9 mouse cellular contexts compared by ENCODE assay signal in the genomic region with DNA sequence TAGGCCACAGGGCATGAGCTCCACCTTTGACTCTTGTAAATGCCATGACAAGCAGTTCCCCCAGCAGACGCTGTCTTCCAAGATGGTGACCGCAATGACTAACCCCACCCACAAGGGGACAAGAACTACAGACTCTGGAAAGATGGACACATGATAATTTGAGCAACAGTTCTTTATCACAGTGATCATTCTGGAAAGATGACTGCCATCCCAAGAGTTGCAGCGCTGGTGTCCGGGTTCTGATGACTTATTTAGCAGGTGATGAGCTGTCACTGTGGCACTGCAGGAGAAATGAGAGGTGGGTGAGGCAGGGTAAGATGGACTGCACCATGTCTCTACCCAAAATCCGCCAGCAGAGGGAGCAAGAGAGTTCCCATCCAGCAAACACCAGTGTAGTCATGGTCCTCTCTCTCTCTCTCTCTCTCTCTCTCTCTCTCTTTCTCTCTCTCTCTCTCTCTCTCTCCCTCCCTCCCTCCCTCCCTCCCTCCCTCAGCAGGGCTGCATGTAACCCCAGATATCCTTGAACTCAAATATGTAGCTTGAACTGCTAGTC. TPM values are rescaled to one million over a fixed set of nuclear protein-coding genes. Genes with fewer than 3 reads are reported as not detected.
A peak's percentile ranks its signal among the peaks of the same experiment; 100 is the strongest.
DNase-seq lines count a peak whose midpoint lies in the region; ATAC-seq and TF ChIP-seq lines count a peak whose summit lies in the region.
"Had no signal": no experiment of that assay in that cellular context is flagged by ENCODE, and none has a peak within 500 bp of the region (broad histone marks: within the 10 kb centered on the region; RNA-seq: fewer than 3 reads in every experiment).

No protein-coding gene starts in this region.

- H3K4me3 ChIP-seq in bone marrow macrophage, adult 2 months (ENCODE audit: insufficient read depth, low read length): no peak overlapping the region
- no peak overlapping the region for H3K4me3 ChIP-seq in forebrain, embryonic 10.5 days
- no peak overlapping the region for H3K4me3 ChIP-seq in intestine, postnatal 0 days (ENCODE audit: low read depth, low read length)

- 0 out of 2 replicates have a peak, but pooled peaks cover 4% of the 10 kb centered on the region for H3K36me3 ChIP-seq in forebrain, embryonic 10.5 days (replicated peaks)
- H3K36me3 ChIP-seq in intestine, postnatal 0 days (ENCODE audit: control insufficient read depth, insufficient read depth): no peaks in the 10 kb centered on the region

- H3K9ac ChIP-seq in intestine, postnatal 0 days (ENCODE audit: low read depth, low read length): no peak overlapping the region

- no peak overlapping the region for H3K4me2 ChIP-seq in intestine, postnatal 0 days (replicated peaks; ENCODE audit: low read depth)

- H3K4me1 ChIP-seq in bone marrow macrophage, adult 2 months (ENCODE audit: control insufficient read depth, insufficient read depth, low read length): peaks cover 5% of the 10 kb centered on the region
- peaks cover 10% of the 10 kb centered on the region for H3K4me1 ChIP-seq in forebrain, embryonic 10.5 days
- H3K4me1 ChIP-seq in intestine, postnatal 0 days (replicated peaks; ENCODE audit: control insufficient read depth, insufficient read depth, low read length): no peaks in the 10 kb centered on the region

- WGBS in forebrain, embryonic 10.5 days: 39% methylated on average over 5 of the region's 5 CpGs
- 37% methylated on average over 5 of the region's 5 CpGs for WGBS in intestine, postnatal 0 days

- no peak for ATAC-seq in intestine, postnatal 0 days
- ATAC-seq in neutrophil, adult 5-6 weeks (ENCODE audit: extremely low read depth, insufficient number of reproducible peaks, low FRiP score, poor library complexity, severe bottlenecking): peak; percentile 66; the same call in 1 of the 2 replicates

- H3K27me3 ChIP-seq in forebrain, embryonic 10.5 days (ENCODE audit: poor library complexity, severe bottlenecking): peaks cover 19% of the 10 kb centered on the region; the same call in 1 of the 2 replicates
- 0 out of 2 replicates have a peak, but pooled peaks cover 3% of the 10 kb centered on the region for H3K27me3 ChIP-seq in intestine, postnatal 0 days (replicated peaks; ENCODE audit: control insufficient read depth, insufficient read depth, low read length)

- TF ChIP-seq POLR2A in bone marrow macrophage, adult 2 months (IDR thresholded peaks at IDR 0.05; ENCODE audit: borderline replicate concordance, low read depth, low read length): no peak

- peak; percentile 30 to 41 for DNase-seq in urinary bladder, adult 18-20 months (ENCODE audit: low spot score in 2 of 2)
- no peak for DNase-seq in urinary bladder, postnatal 10 days (ENCODE audit: low spot score)
- peak; percentile 70 for DNase-seq in forebrain, embryonic 10.5 days (ENCODE audit: extremely low spot score, low spot score)
- peak; percentile 41 to 52 for DNase-seq in lung, adult 18-20 months
- DNase-seq in thymus, postnatal 4 days: peak; percentile 90

- peak; percentile 72 for TF ChIP-seq CTCF in bone marrow macrophage, adult 2 months (IDR thresholded peaks at IDR 0.05; ENCODE audit: low read depth, low read length)
- TF ChIP-seq CTCF in intestine, postnatal 0 days (IDR thresholded peaks at IDR 0.05; ENCODE audit: low read depth): peak; percentile 81

- no peak overlapping the region for H3K27ac ChIP-seq in bone marrow macrophage, adult 2 months (ENCODE audit: insufficient read depth, low read depth, low read length)
- H3K27ac ChIP-seq in forebrain, embryonic 10.5 days: no peak overlapping the region
- no peak overlapping the region for H3K27ac ChIP-seq in intestine, postnatal 0 days (ENCODE audit: low read depth, low read length)

- H3K9me3 ChIP-seq in forebrain, embryonic 10.5 days: no peaks in the 10 kb centered on the region
- 0 out of 2 replicates have a peak, but pooled peaks cover 2% of the 10 kb centered on the region for H3K9me3 ChIP-seq in intestine, postnatal 0 days (ENCODE audit: control insufficient read depth)

RNA-seq across cellular contexts. Expression of gene Fam71e1, which starts 5.3 kb away (rescaled TPM):
- 2.1 and 2.9 TPM in 2 replicates for polyA plus RNA-seq in bone marrow macrophage, adult 2 months (2012; ENCODE audit: insufficient read depth, insufficient read length, missing spikeins)
- polyA plus RNA-seq in forebrain, embryonic 10.5 days (2016; fragmentation: Nextera tagmentation; extraction: Ambion mirVana): 15.1 and 15.8 TPM in 2 replicates
- 4.4 and 5.2 TPM in 2 replicates for polyA plus RNA-seq in intestine, postnatal 0 days (2015; fragmentation: Nextera tagmentation; extraction: Ambion mirVana)
- total RNA-seq in neutrophil, adult 5-6 weeks (2017): 7.3 and 7.6 TPM in 2 replicates

RNA-seq across cellular contexts. Expression of gene Emc10, which starts 5.3 kb away (rescaled TPM):
- 82.1 and 89.3 TPM in 2 replicates for polyA plus RNA-seq in bone marrow macrophage, adult 2 months (2012; ENCODE audit: insufficient read depth, insufficient read length, missing spikeins)
- 95.8 and 96.9 TPM in 2 replicates for polyA plus RNA-seq in forebrain, embryonic 10.5 days (2016; fragmentation: Nextera tagmentation; extraction: Ambion mirVana)
- polyA plus RNA-seq in intestine, postnatal 0 days (2015; fragmentation: Nextera tagmentation; extraction: Ambion mirVana): 68.6 and 74.8 TPM in 2 replicates
- 29.0 and 37.8 TPM in 2 replicates for total RNA-seq in neutrophil, adult 5-6 weeks (2017)

RNA-seq across cellular contexts. Expression of gene Mybpc2, which starts 22.8 kb away (rescaled TPM):
- polyA plus RNA-seq in bone marrow macrophage, adult 2 months (2012; ENCODE audit: insufficient read depth, insufficient read length, missing spikeins): not detected in 2 replicates
- 0.06 and 0.12 TPM in 2 replicates for polyA plus RNA-seq in forebrain, embryonic 10.5 days (2016; fragmentation: Nextera tagmentation; extraction: Ambion mirVana)
- 0.13 and 0.18 TPM in 2 replicates for polyA plus RNA-seq in intestine, postnatal 0 days (2015; fragmentation: Nextera tagmentation; extraction: Ambion mirVana)
- 3.7 and 7.9 TPM in 2 replicates for total RNA-seq in neutrophil, adult 5-6 weeks (2017)

RNA-seq across cellular contexts. Expression of gene Spib, which starts 30.2 kb away (rescaled TPM):
- 0.32 and 0.43 TPM in 2 replicates for polyA plus RNA-seq in bone marrow macrophage, adult 2 months (2012; ENCODE audit: insufficient read depth, insufficient read length, missing spikeins)
- not detected in 2 replicates for polyA plus RNA-seq in forebrain, embryonic 10.5 days (2016; fragmentation: Nextera tagmentation; extraction: Ambion mirVana)
- polyA plus RNA-seq in intestine, postnatal 0 days (2015; fragmentation: Nextera tagmentation; extraction: Ambion mirVana): 0.17 and 0.33 TPM in 2 replicates
- 205 and 207 TPM in 2 replicates for total RNA-seq in neutrophil, adult 5-6 weeks (2017)
- polyA plus RNA-seq: heart, embryonic 14.5 days had no signal

RNA-seq across cellular contexts. Expression of gene Josd2, which starts 33.9 kb away (rescaled TPM):
- polyA plus RNA-seq in bone marrow macrophage, adult 2 months (2012; ENCODE audit: insufficient read depth, insufficient read length, missing spikeins): 46.7 and 51.3 TPM in 2 replicates
- 74.9 and 78.5 TPM in 2 replicates for polyA plus RNA-seq in forebrain, embryonic 10.5 days (2016; fragmentation: Nextera tagmentation; extraction: Ambion mirVana)
- polyA plus RNA-seq in intestine, postnatal 0 days (2015; fragmentation: Nextera tagmentation; extraction: Ambion mirVana): 28.6 and 30.3 TPM in 2 replicates
- total RNA-seq in neutrophil, adult 5-6 weeks (2017): 19.9 and 24.7 TPM in 2 replicates
